Mouse (Mus musculus) CD4-positive, CD25-positive, alpha-beta regulatory T cell, adult 4 months (primary cell): ENCODE measurements around the gene Kbtbd7. TPM values are rescaled to one million over a fixed set of nuclear protein-coding genes. Genes with fewer than 3 reads are reported as not detected.
"Not testable (repeated sequence)": the region's sequence is repeated elsewhere in the genome, so short reads cannot be mapped to it uniquely, and the experiment has no call there.

Experiments used
- ATAC-seq: one replicate; pipeline ENCODE4 v1.8.0; 2017
- polyA plus RNA-seq, 2 experiments: library from polyadenylated mRNA; unstranded; fragments of 100-300 nt; shearing (Covaris generic); gene quantifications; one replicate each; pipeline ENCODE4 v1.2.1; 2017

Kbtbd7 gene
- polyA plus RNA-seq, 2 experiments from 2014 or later = 0.89 to 1.2 TPM

DNA sequence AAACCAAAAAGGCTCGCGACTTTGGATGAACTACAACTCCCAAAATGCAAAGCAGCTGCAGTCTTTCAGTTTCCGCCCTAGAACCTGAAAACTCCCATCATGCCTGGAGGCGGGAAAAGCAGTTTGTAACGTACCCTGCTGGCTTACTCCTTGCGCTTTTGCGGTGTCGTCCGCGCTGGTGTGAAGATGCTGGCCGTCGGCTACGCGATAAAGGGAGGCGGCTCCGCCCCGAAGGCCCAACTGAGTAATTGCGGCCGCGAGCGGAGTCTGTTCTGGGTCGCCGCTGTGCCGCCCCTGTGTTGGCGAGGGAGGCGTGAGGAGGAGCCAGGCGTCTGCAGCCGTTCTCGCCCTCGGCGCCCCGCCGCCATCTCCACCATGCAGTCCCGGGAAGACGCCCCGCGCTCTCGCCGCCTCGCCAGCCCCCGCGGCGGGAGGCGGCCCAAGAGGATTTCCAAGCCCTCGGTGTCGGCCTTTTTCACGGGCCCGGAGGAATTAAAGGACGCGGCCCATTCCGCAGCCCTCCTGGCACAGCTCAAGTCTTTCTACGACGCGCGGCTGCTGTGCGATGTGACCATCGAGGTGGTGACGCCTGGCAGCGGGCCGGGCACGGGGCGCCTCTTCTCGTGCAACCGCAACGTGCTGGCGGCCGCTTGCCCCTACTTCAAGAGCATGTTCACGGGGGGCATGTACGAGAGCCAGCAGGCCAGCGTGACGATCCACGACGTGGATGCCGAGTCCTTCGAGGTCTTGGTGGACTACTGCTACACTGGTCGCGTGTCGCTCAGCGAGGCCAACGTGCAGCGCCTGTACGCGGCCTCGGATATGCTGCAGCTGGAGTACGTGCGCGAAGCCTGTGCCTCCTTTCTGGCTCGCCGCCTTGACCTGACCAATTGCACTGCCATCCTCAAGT is 25.6 kb downstream of the Kbtbd7 start, which contains the start of gene Kbtbd6:
TSS of gene Kbtbd6 (plus strand) at position 155 of the 910 bp plus-strand sequence.
- peak; percentile 99 for ATAC-seq

DNA sequence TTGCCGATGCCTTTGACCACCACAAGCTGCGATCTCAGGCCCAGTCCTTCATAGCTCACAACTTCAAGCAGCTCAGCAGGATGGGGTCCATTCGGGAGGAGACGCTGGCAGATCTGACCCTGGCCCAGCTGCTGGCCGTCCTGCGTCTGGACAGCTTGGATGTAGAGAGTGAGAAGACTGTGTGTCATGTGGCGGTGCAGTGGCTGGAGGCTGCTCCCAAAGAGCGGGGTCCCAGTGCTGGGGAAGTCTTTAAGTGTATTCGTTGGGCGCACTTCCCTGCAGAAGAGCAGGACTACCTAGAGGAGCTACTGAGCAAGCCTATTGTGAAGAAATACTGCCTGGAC is 26.3 kb downstream of the Kbtbd7 start:
- ATAC-seq = not testable (repeated sequence)

DNA sequence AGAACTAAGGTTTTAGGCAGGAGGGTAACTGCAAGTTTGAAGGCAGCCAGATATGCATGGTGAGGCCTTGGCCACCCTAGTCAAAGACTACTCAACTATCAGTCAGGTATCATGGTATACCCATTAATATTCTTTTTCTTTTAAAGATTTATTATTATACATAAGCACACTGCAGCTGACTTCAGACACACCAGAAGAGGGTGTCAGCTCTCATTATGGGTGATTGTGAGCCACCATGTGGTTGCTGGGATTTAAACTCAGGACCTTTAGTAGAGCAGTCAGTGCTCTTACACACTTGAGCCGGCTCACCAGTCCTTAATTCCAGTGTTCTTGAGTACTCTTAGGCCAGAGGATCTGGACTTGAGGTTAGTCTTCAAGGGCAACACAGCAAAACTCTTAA is 34.1 kb downstream of the Kbtbd7 start:
- no peak for ATAC-seq

DNA sequence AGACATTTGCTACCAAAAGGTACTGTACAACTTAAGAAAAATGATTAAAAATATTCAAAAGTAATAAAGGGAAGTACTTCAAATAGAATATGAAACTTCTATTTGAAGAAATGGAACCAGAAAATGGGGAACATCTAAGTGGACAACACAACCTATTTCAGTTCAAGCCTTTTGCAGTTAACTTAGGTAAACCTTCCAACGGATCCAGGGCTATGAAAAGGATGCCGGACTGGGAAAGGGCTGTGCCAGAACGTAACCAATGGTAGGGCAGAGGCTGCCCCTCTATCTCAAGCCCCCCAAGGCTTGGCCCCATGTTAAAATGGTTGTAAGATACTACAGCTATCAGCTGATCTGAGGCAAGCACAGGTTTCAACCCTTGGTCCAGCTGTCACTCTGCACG is 34.7 kb downstream of the Kbtbd7 start:
- no peak for ATAC-seq

DNA sequence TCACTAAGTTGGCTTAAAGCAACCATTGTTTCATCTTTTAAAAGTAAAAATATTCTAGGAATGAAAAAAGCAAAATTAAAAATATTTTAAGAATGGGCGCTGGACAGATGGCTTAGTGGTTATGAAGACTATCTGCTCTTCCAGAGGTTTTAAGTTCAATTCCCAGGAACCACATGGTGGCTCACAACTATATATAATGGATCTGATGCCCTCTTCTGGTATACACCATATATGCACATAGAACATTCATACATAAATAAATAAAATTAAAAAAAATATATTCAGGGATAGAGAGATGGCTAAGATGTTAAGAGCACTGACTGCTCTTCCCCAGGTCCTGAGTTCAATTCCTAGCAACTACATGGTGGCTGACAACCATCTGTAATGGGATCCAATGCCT is 39.3 kb downstream of the Kbtbd7 start:
- ATAC-seq = no peak

DNA sequence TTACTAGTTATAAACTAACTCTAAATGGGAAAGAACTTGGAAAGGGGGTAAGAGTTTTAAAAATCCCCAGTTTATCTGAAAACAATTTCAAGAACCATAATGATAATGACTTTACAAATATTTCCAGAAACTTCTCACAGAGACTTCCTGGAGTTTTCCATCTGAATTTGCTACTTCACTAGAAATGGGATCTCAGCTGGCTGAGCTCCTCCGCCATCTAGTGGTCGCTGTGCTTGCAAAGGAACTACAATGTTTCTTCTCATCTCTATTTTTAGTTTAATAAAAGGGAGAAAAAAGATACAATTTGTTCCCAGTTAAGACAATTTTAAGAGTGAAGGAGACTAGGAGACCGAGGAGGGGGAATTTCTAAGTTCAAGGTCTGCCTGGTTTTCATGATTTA is 41.3 kb downstream of the Kbtbd7 start:
- no peak for ATAC-seq

DNA sequence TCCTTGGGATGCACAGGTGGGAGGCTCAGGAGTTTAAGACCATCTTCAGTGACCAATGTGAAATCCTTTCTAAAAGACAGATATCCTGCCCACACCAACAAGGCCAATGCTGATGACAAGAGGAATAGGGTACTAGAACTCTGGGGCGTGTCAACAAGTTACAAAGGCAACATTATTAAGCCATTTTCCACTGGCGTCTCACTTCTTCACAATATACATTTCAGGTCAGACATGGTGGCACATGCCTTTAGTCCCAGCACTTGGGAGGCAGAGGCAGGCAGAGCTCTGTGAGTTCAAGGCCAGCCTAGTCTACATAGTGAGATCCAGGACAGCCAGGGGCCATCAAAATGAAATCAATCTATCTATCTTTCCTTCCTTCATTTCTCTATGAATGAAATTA is 47.1 kb downstream of the Kbtbd7 start:
- no peak for ATAC-seq

Other genes starting within 250 kb of the Kbtbd7 start
- gene Zfp957, start 179.1 kb upstream of the Kbtbd7 start, polyA plus RNA-seq = not detected
- gene Rgcc, start 124.9 kb upstream of the Kbtbd7 start, polyA plus RNA-seq = 10 to 100 TPM; 20.3 to 29.3 TPM
- gene Naa16, start 35.7 kb upstream of the Kbtbd7 start, polyA plus RNA-seq = 10 to 100 TPM; 53.6 to 54.4 TPM
- 1 to 10 TPM; 4.3 to 6.0 TPM for gene Mtrf1, start 28.7 kb upstream of the Kbtbd7 start, polyA plus RNA-seq
- not detected for gene Kbtbd6, start 25.3 kb downstream of the Kbtbd7 start, polyA plus RNA-seq
- gene Elf1, start 54.7 kb downstream of the Kbtbd7 start, polyA plus RNA-seq = 100 to 1,000 TPM; 149 to 199 TPM
- 10 to 100 TPM; 25.3 to 27.1 TPM for gene Wbp4, start 55.0 kb downstream of the Kbtbd7 start, polyA plus RNA-seq
- gene Sugt1, start 161.2 kb downstream of the Kbtbd7 start, polyA plus RNA-seq = 100 to 1,000 TPM; 111 to 162 TPM
- not detected for gene Cnmd, start 235.7 kb downstream of the Kbtbd7 start, polyA plus RNA-seq